Comparison of ENCODE assay signal across 8 mouse cellular contexts in genomic region chr14:12531101-12531500, GRCm38 (mm10).
A peak's percentile ranks its signal among the peaks of the same experiment; 100 is the strongest.
DNase-seq lines count a peak whose midpoint lies in the region; ATAC-seq and TF ChIP-seq lines count a peak whose summit lies in the region.

No protein-coding gene starts in this region.

- POLR2A ChIA-PET in Patski (lab: Charles Lee), result interaction anchor here (0.5 kb wide), 1 partner anchor 246 kb away, joined by 4 read pairs; no protein-coding TSS in a partner anchor

- intact Hi-C loops in heart, postnatal 14 days (cut with DNase I), result loop anchor here (1.0 to 5.0 kb wide), 2 partner anchors 229 to 380 kb away; no protein-coding TSS in a partner anchor

- H3K36me3 ChIP-seq in forebrain, embryonic 11.5 days (ENCODE audit: control insufficient read depth, insufficient read depth, low read length), result no peaks in the 10 kb centered on the region
- peaks cover 4% of the 10 kb centered on the region for H3K36me3 ChIP-seq in midbrain, postnatal 0 days (ENCODE audit: insufficient read depth, low read length)

- CTCF ChIA-PET in Patski (lab: Charles Lee), result interaction anchor here (1.0 to 2.1 kb wide), 2 partner anchors 19 to 378 kb away, joined by 5 to 6 read pairs; no protein-coding TSS in a partner anchor

- in situ Hi-C loops in Patski (cut with MboI; ENCODE audit: low pct_unique_long_range_greater_than_20kb), result loop anchor here (5.0 to 10.0 kb wide), 3 partner anchors 234 to 384 kb away; no protein-coding TSS in a partner anchor

- ATAC-seq in Patski, result no peak
- peak; percentile 65 for ATAC-seq in forebrain, embryonic 11.5 days (replicated peaks; ENCODE audit: low FRiP score)
- peak; percentile 70 for ATAC-seq in midbrain, postnatal 0 days (ENCODE audit: low FRiP score)

- H3K4me3 ChIP-seq in forebrain, embryonic 11.5 days (ENCODE audit: low read depth, low read length), result no peak overlapping the region
- no peak overlapping the region for H3K4me3 ChIP-seq in midbrain, postnatal 0 days (ENCODE audit: low read depth, low read length)

- peak; percentile 71 for TF ChIP-seq CTCF in Patski (IDR thresholded peaks at IDR 0.05)
- TF ChIP-seq CTCF in midbrain, postnatal 0 days (IDR thresholded peaks at IDR 0.05), result peak; percentile 83

- peak; percentile 7 to 24 for DNase-seq in heart, postnatal 14 days
- DNase-seq in heart, adult 8-10 months (ENCODE audit: low spot score), result no peak
- DNase-seq in Patski (ENCODE audit: low read depth, low spot score), result no peak
- DNase-seq in forebrain, embryonic 11.5 days (ENCODE audit: low spot score), result peak; percentile 71
- peak; percentile 42 to 59 for DNase-seq in kidney, postnatal 4 days
- peak; percentile 72 for DNase-seq in midbrain, postnatal 0 days (ENCODE audit: low spot score)
- DNase-seq in urinary bladder, postnatal 14 days (ENCODE audit: low spot score), result no peak
- DNase-seq in gastrocnemius, adult 18-20 months (ENCODE audit: low spot score), result no peak

- peaks cover 13% of the 10 kb centered on the region for H3K27me3 ChIP-seq in Patski
- H3K27me3 ChIP-seq in forebrain, embryonic 11.5 days (ENCODE audit: control insufficient read depth, insufficient read depth, low read length), result peaks cover 8% of the 10 kb centered on the region; the same call in 1 of the 2 replicates
- no peaks in the 10 kb centered on the region for H3K27me3 ChIP-seq in midbrain, postnatal 0 days (ENCODE audit: insufficient read depth, low read length)

- H3K4me1 ChIP-seq in forebrain, embryonic 11.5 days (replicated peaks; ENCODE audit: control insufficient read depth, insufficient read depth, low read length), result peaks cover 2% of the 10 kb centered on the region; the same call in 1 of the 2 replicates
- no peaks in the 10 kb centered on the region for H3K4me1 ChIP-seq in midbrain, postnatal 0 days (ENCODE audit: insufficient read depth, low read length)

- no peak overlapping the region for H3K27ac ChIP-seq in forebrain, embryonic 11.5 days (ENCODE audit: low read depth, low read length)
- no peak overlapping the region for H3K27ac ChIP-seq in midbrain, postnatal 0 days (ENCODE audit: low read depth, low read length)

- H3K4me2 ChIP-seq in forebrain, embryonic 11.5 days (ENCODE audit: low read depth, low read length, severe bottlenecking), result no peak overlapping the region
- no peak overlapping the region for H3K4me2 ChIP-seq in midbrain, postnatal 0 days (ENCODE audit: low read depth, low read length, poor library complexity, severe bottlenecking)

- 4% methylated on average over 1 of the region's 1 CpGs for WGBS in forebrain, embryonic 11.5 days
- 18% methylated on average over 1 of the region's 1 CpGs for WGBS in midbrain, postnatal 0 days

- H3K9ac ChIP-seq in forebrain, embryonic 11.5 days (ENCODE audit: low read length), result no peak overlapping the region
- no peak overlapping the region for H3K9ac ChIP-seq in midbrain, postnatal 0 days (replicated peaks; ENCODE audit: low read length, poor library complexity, severe bottlenecking)

- H3K9me3 ChIP-seq in forebrain, embryonic 11.5 days (ENCODE audit: control insufficient read depth, low read length), result no peaks in the 10 kb centered on the region
- no peaks in the 10 kb centered on the region for H3K9me3 ChIP-seq in midbrain, postnatal 0 days (ENCODE audit: low read length)

Comparison
In these comparisons a context has a peak if more than half of its experiments do, and no peak if none do; other contexts are left out.
1. DNase-seq: peak in heart, postnatal 14 days (2 of 2), forebrain, embryonic 11.5 days (single experiment), kidney, postnatal 4 days (2 of 2) and midbrain, postnatal 0 days (single experiment); none in heart, adult 8-10 months (single experiment), Patski (single experiment), urinary bladder, postnatal 14 days (single experiment) and gastrocnemius, adult 18-20 months (single experiment).